Mouse (Mus musculus) heart, adult 2 months (tissue): ENCODE data around the gene Gm20547.
"Not testable (repeated sequence)": the region's sequence is repeated elsewhere in the genome, so short reads cannot be mapped to it uniquely, and the experiment has no call there.

ENCODE experiments used
- CTCF ChIP-seq: fragments of 200-600 bp; IDR thresholded peaks from 2 replicates; pipeline ENCODE4 v1.8.1; 2022; ENCODE audit warnings: antibody characterized with exemption, mild to moderate bottlenecking, moderate library complexity
- EP300 ChIP-seq: fragments of 200-500 bp; IDR thresholded peaks from 2 replicates; pipeline ENCODE4 v1.6.1; 2011; ENCODE audit warnings: low read depth, low read length, control low read depth; ENCODE audit not compliant: insufficient read depth
- POLR2A ChIP-seq: fragments of 200-500 bp; IDR thresholded peaks from 2 replicates; pipeline ENCODE4 v1.6.1; 2011; ENCODE audit warnings: mild to moderate bottlenecking, low read depth, low read length, control low read depth; ENCODE audit not compliant: insufficient read depth

DNA sequence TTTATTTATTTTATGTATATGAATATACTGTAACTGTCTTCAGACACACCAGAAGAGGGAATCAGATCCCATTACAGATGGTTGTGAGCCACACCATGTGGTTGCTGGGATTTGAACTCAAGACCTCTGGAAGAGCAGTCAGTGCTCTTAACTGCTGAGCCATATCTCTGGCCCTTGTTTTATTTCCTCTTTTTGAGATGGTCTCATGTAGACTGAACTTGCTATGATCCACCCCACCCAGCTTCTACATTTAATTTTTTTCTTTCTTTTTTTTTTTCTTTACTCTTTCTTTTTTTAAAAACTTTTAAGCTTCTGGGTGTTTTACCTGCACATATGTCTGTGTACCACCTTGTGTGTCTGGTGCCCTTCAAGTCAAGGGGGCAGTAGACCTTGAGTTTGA lies 19.0 kb upstream of the Gm20547 start:
- TF ChIP-seq CTCF, EP300, POLR2A: not testable (repeated sequence)
